Mouse (Mus musculus) right cerebral cortex, postnatal 10 days (tissue): ENCODE measurements at regions not wholly inside any gene's neighbourhood (a gene's known extent, or its start where the extent isn't known, plus 50 kb on each side); places are given as distances from the start of the nearest gene placed in this dataset.

Source experiments
- DNase-seq, 2 experiments: peaks; one replicate each; pipeline ENCODE4 v3.0.0; 2021; ENCODE audit warnings: low spot score in 2 of 2

DNA sequence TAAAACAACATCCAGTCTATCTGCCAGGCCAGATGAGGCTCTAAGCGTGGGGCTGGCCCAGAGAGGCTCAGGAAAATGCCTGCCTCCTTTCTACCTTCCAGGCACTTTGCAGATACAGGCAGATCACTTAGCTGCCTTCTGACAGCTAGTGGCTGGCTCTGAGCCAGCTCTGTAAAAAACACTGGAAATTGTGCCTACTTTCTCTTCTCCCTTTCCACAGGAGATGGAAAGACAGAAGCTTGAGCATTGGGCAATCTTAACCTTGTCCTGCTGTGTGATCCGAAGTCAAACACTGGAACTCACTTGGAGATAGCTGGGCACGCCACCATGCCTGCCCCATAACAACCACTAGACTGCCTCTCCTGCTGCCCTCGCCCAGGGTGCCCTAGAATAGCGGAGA, 93.0 kb upstream of the Zmiz1 start:
- DNase-seq = peak; percentile 60 to 63

DNA sequence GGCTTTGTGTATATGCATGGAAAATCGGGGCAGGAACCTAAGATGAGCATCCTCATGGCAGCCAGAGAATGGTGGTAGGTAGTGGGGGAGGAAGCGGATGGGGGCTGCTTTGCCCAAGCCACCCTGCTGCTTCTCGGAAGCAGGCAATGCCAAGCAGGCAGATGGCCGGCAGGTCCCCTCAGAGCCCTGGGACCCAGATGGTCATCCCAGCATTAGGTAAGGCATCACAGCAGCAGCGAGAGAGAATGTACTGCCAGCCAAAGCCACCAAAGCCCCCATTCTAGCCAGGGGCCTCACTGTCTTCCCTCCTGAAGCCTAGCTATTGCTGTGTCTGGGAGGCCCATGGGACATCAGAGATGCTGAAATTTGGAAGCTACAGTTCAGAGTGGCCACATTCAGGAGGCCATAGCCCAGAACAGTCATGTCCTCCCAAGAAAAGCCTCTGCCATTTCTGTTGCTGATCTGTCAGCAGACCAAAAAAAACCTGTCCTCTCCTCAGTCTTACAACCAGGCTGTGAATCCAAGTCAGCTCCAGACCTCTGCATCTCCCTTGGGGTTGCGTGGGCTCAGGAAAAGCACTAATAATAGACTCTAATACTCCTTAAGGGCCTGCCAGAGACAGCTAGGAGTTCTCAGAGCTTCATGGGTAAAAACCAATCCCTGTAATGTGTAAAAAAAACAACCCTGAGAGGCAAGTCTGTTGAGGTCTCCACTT, 88.5 kb upstream of the Zmiz1 start:
- DNase-seq = no peak

DNA sequence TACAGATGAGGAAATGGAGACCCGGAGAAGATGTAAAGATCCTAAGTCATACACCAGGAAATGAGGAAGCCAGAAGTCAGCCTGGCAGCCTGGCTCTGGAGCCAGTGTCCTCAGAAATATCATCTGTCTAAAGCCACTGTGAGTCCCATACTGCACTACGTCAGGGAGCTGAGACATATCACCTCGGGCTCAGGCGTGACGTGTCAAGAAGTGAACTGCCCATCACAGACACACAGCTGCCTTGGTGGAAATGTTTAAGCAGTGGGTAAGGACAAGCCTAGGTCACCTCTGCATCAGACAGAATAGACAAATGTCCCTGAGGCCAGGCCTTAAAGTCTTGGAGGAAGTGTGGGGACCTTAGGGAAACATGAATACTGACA, 88.0 kb upstream of the Zmiz1 start:
- DNase-seq = no peak

GRCm38 (mm10) chr14:25371661-25372060, 87.3 kb upstream of the Zmiz1 start:
- DNase-seq = peak; percentile 82 to 90

GRCm38 (mm10) chr14:25372581-25372980, 86.4 kb upstream of the Zmiz1 start:
- DNase-seq = no peak

DNA sequence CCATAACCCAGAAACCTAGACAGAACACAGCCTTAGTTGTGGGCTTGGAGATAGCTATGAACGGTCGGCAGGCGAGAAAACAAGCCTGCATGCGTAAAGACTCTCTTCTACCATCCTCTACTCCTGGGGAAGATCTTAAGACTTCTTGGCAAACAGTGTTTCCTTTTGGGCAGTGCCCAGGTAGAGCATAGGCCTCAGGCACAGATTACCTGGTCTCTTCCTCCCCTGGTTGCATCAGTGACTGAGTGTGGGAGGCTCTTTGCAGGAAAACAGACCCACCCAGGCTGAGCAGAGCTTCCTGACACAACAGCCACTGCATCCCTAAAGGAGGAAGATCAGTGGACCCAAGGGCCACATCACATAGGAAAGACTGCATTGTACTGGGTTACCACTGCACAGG, 85.8 kb upstream of the Zmiz1 start:
- DNase-seq = no peak

GRCm38 (mm10) chr14:25375001-25375400, 84.0 kb upstream of the Zmiz1 start:
- DNase-seq = no peak

GRCm38 (mm10) chr14:25377091-25377490, 81.9 kb upstream of the Zmiz1 start:
- no peak for DNase-seq

- no peak for DNase-seq
These were observed 81.5 kb upstream of the Zmiz1 start for GRCm38 (mm10) chr14:25377554-25377899.

- DNase-seq = peak; percentile 89 to 91
These were observed 80.9 kb upstream of the Zmiz1 start for GRCm38 (mm10) chr14:25377900-25378716.

- DNase-seq = peak; percentile 61 to 69
These were observed 80.2 kb upstream of the Zmiz1 start for GRCm38 (mm10) chr14:25378717-25379224.

- DNase-seq = no peak
These were observed 75.7 kb upstream of the Zmiz1 start for GRCm38 (mm10) chr14:25383169-25383824.

GRCm38 (mm10) chr14:25385644-25386043, 73.3 kb upstream of the Zmiz1 start:
- no peak for DNase-seq

- DNase-seq = no peak
These were observed 71.2 kb upstream of the Zmiz1 start for GRCm38 (mm10) chr14:25387780-25388179.

DNA sequence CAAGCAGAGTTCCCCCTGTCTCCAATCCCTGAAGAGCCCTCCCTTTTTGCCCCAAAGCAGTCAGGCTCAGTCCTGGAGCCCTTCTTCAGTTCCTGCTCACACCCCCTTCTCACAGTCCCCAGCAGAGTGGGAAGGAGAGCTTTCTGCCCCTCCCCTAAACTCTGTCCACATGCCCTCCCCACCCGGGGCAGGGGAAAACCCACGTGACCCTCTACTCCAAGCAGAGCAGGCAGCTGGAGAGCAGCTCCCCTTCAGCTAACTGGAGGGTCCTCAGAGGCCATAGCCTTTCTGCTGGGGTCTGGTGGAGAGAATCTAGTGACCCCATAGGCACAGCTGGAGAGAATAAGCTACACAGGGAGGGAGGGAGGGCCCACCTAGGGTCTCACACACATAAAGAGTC, 69.7 kb upstream of the Zmiz1 start:
- DNase-seq = no peak

DNA sequence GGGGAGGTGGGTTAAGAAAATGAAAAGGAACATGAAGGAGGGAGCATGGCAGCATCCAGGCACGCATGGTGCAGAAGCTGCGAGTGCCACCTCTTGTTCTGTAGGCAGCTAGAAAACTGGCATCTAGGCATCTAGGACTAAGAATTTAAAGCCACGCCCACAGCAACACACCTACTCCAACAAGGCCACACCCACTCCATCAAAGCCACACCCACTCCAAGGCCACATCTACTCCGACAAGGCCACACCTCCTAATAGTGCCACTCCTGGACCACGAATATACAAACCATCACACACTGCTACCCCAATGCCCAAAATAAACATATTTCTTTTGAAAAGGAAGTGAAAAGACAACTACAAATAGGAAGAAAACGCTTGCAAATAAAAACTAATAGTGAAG, 66.6 kb upstream of the Zmiz1 start:
- no peak for DNase-seq

- no peak for DNase-seq
These were observed 66.0 kb upstream of the Zmiz1 start for GRCm38 (mm10) chr14:25392940-25393339.

DNA sequence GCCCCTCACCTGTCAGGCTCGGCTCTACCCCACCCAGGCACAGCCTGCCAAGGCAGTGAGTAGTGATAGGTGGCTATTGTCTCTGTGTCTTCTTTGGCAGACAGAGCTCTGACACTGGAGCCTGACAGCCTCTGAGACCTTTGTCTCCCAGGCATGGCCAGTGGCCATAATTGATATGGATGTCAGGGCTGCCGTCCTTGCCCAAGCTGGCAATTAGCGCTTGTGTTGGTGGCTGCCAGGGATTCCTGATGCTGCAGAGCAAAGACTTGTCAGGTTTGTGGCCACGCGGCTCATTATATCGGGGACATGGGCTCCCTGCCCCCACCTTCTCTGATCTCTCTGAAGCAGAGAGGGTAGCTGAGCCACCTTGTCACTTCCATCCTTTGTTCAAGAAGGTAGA, 64.1 kb upstream of the Zmiz1 start:
- DNase-seq = no peak

- no peak for DNase-seq
These were observed 61.9 kb upstream of the Zmiz1 start for GRCm38 (mm10) chr14:25396990-25397531.

- DNase-seq = no peak
These were observed 61.2 kb upstream of the Zmiz1 start for GRCm38 (mm10) chr14:25397751-25398150.

GRCm38 (mm10) chr14:25398745-25399144, 60.2 kb upstream of the Zmiz1 start:
- DNase-seq = no peak

DNA sequence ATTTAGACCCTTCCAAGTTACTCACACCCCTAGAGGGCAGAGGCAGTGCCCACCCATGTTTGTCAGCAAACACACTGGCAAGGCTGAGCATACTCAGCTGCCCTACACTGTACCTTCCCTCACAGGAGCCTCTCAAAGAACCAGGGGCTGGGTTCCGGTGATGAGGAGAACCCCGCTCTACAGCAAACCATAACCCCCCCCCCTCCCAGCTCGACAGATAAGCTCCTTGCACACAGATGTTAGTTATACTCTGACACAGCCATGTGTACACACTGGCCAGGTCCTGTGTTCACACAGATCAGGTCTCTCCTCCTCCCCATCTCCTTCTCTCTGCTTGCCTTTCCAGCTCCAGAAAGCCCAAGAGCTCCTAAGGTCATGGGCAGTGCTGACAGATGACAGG, 59.7 kb upstream of the Zmiz1 start:
- no peak for DNase-seq
